Mouse (Mus musculus): ENCODE results near the gene Rasa2.

Gene Rasa2

GRCm38 (mm10) chr9:96638508-96638907 is 7.1 kb upstream of the Rasa2 start:
- DNase-seq (ENCODE audit: low spot score): no peak

- no peak for DNase-seq (ENCODE audit: low spot score)
These were observed 5.7 kb upstream of the Rasa2 start for GRCm38 (mm10) chr9:96637157-96637548.

- no peak for DNase-seq (ENCODE audit: low spot score)
These were observed 5.2 kb upstream of the Rasa2 start for GRCm38 (mm10) chr9:96636423-96637156.

DNA sequence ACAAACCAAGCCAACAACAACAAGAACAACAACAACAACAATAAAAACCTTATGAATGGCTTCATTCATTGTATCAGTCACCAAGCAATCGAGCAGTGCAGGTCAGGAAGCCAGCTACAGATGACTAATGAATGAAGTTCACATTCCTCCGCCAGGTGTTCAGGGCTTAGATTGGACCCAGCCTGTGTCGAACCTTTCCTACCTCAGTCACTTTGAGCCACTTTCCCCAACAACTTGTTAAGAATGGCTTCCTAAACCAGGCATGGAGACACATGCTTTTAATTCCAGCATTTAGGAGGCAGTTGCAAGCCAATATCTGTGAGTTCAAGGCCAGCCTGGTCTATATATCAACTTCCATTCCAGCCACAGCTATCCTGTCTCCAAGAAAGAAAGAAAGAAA is 4.5 kb upstream of the Rasa2 start:
- no peak for DNase-seq (ENCODE audit: low spot score)

- no peak for DNase-seq (ENCODE audit: low spot score)
These were observed 3.8 kb upstream of the Rasa2 start for GRCm38 (mm10) chr9:96635176-96635575.

GRCm38 (mm10) chr9:96633771-96634170 is 2.4 kb upstream of the Rasa2 start:
- DNase-seq (ENCODE audit: low spot score): no peak

GRCm38 (mm10) chr9:96632756-96633155 is 1.3 kb upstream of the Rasa2 start:
- DNase-seq (ENCODE audit: low spot score): no peak

- no peak for DNase-seq (ENCODE audit: low spot score)
These were observed 765 bp upstream of the Rasa2 start for GRCm38 (mm10) chr9:96632073-96632690.

DNA sequence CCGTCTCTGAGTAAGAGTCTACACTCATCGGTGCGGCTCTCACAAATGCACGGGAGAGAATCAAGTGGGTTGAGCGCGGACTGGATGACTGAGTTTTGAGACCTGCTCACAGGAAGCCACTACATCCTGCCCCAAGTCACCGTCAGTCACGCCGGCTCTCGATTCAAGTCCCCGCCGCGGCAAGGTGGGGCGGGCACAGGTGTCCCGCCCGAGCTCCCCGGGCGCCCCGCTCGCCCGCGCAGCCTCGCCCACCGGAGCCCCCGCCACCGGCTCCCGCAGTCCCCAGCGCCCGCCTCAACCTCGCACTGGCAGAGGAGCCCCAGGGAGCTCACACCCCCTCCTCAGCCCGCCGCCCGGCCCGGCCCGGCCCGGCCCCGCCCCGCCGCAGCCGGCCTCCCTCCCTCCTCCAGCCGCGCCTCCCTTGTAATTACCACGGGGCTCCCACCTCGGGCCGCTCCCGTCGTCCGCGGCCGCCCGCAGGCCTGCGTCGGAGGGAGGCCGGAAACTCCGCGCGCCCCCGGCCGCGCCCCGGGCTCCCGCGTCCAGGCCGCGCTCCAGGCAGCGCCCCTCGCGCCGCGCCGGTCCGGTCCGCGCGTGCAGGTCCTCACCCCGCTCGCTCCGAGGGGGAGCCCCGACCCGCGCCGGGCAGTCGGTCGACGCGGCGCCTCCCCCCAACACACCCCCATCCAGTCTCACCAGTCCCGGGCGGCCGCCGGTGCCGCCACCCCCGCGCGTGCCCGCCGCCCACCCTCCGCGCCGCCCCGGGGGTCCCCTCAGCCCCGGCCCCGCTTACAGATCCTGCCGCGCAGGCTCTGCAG is 637 bp downstream of the Rasa2 start:
- DNase-seq (ENCODE audit: low spot score): peak; percentile 29

DNA sequence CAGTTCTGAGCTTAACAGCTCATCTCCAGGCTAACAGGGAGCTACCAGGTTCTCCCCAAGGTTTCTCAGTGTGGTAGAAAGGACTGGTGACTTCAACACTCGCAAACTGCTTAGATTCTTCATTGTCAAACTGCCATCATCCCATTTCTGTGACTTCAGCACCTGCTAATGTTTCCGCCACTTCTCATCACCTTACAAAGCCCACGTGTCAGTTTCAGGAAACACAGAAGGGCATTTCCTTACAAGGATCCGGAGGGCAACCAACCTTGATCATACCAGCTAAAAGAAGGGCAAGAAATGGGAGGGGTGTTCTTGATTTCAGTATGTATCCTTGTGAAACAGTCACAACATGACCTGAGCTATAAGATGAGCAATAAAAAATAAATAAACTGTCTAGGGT is 2.3 kb downstream of the Rasa2 start:
- DNase-seq (ENCODE audit: low spot score): no peak

- no peak for DNase-seq (ENCODE audit: low spot score)
These were observed 3.8 kb downstream of the Rasa2 start for GRCm38 (mm10) chr9:96627557-96628085.

- no peak for DNase-seq (ENCODE audit: low spot score)
These were observed 4.4 kb downstream of the Rasa2 start for GRCm38 (mm10) chr9:96627042-96627441.

- DNase-seq (ENCODE audit: low spot score): no peak
These were observed 12.8 kb downstream of the Rasa2 start for GRCm38 (mm10) chr9:96618448-96619176.

GRCm38 (mm10) chr9:96612297-96612696 is 19.1 kb downstream of the Rasa2 start:
- DNase-seq (ENCODE audit: low spot score): no peak

GRCm38 (mm10) chr9:96611693-96612293 is 19.6 kb downstream of the Rasa2 start:
- DNase-seq (ENCODE audit: low spot score): no peak

DNA sequence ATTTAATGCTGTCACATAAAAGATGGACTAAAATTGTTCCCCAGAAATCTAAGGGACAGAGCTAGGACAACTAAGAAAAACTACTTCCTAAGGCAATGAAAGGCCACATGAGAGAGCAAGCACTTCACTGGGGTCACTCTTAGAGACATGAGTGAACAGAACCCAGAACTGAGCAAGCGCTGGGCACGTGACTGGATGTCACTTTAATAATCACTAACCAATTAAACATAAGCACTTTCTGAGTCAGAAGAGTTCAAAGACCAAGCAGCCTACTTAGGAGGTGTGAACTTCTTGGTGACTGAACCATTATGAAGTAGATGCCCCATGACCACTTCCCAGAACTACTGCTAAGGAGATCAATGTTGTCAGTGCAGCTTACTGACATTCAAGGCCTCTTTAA is 20.6 kb downstream of the Rasa2 start:
- DNase-seq (ENCODE audit: low spot score): no peak

DNA sequence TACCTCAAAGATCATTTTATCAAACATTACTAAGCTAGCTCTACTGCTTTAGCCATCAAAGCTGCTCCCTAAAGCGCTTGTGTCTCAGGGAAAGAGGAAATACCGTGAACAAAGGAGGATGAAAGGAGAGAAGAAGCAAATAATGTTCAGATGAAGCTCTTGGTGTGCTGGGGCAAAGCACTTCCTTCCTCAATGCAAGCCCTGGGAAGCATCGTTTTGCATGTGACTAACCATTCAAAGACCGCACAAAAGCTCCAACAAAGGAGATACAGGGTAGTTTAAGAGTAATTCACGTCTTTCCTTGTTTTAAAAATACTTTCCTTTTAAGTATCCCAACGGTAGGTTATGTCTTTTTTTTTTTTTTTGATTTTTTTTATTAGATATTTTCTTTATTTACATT is 28.0 kb downstream of the Rasa2 start:
- no peak for DNase-seq (ENCODE audit: low spot score)

DNA sequence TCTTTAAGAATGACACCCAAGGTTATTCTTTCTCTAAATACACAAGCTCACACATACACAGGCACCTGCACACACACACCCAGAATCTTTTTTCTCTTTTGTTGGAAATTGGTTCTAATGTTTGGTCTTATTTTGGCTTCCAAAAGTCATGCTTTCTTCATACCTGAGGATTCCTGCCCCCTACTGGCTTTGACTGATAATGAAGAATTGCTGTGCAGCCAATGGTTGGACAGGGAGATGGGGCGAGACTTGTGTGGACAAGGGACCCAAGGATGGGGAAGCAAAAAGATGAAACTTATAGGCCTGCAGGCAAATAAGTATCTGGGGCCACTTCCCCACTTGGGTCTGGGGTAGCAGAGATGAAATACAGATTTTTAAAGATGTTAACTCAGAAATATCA is 33.5 kb downstream of the Rasa2 start:
- DNase-seq (ENCODE audit: low spot score): no peak

GRCm38 (mm10) chr9:96592670-96593600 is 38.5 kb downstream of the Rasa2 start:
- no peak for DNase-seq (ENCODE audit: low spot score)

DNA sequence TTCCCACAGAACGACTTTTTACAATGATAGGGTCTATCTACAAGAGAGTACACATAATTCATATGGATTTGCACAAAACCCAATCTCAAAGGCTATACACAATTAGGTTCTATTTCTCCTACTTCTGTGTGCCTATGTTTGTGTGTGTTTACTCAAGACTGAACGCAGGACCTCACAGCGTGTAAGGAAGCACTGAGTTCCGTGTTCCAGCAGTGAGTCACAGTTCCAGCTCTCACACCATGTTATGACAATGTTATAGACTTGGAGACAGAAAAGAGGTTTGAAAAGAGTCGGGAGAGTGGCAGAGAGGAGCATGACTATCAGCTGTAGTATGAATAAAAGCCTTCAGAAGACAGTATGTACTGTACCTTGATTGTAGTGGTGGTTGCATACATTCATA is 42.1 kb downstream of the Rasa2 start:
- no peak for DNase-seq (ENCODE audit: low spot score)

- DNase-seq (ENCODE audit: low spot score): no peak
These were observed 47.9 kb downstream of the Rasa2 start for GRCm38 (mm10) chr9:96583496-96583895.
